Mouse (Mus musculus): ENCODE measurements at regions not wholly inside any gene's neighbourhood (a gene's known extent, or its start where the extent isn't known, plus 50 kb on each side); places are given as distances from the start of the nearest gene placed in this dataset.
A peak's percentile ranks its signal among the peaks of the same experiment; 100 is the strongest.

DNA sequence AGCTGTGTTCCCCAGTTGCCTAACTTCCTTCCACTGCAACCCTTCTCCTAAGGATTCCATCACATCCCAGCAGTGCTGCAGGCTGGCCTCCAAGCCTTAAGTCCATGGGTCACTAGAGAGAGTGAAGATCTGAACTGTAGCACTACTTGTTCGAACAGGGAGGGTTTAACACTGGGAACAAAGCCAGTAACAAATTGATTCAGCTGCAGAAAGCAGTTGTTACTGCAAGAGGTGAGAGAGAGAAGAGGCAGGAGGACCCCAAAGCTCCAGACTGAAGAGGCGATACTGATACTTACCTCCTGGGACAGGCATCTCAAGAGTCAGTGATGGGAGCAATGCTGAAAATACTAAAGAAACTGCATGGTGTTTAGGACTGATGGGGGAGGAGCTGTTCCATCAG is 600.1 kb upstream of the Cdh5 start:
- no peak for DNase-seq

DNA sequence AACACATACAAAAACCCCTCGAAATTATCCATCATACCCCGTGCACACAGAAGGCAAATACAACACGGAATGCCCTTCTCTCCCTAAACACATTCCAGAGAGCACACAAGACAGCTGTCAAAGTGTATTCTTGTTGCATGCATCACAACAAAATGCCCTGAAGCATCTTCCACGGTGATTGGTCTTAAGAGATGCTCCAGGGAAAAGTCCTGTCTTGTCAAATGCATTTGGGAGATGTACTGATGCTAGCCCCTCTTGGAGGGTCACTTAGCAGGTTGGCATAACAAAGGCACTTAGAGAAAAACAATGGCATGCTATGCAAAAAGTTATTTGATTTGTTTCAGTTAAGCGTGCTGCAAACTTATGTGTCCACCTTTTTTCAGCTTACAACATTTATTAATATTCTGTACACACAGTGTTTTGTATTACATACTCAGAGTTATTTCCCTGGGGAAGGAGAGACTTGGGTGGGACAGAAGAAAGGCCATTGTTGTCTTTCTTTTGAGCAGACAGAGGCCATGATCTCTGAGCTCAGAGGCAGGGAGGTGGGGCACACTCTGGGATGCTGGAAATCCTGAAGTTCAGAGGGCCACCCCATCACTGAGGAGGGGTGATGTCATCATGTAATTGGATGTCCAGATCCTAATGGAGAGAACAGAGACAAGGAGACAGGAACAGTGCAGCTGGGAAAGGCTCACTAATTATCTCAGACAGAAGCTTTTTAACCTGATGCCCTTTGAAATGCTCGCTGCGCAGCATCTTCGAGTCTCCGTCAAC is 598.2 kb upstream of the Cdh5 start:
- DNase-seq = no peak

- no peak for DNase-seq
Measured at GRCm38 (mm10) chr8:103506334-103506733, 595.1 kb upstream of the Cdh5 start.

DNA sequence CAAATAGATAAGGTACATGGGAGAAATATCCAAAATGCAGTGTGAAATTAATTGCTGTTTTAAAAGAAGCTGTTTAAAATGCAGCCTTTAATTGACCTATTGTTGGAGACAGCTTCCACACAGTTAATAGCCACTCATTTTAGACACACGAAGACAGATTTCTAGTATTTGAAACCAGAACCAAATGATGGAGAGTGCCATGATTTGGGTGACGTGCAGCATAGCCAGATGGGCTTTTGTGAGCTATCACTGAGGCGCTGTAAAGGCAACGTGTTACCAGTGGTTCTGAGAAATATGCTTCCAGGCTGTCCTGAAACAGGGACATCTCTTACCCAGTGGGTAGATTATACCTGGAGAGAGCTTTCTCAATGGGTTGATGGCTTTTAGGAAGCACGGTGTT is 594.4 kb upstream of the Cdh5 start:
- DNase-seq = no peak

DNA sequence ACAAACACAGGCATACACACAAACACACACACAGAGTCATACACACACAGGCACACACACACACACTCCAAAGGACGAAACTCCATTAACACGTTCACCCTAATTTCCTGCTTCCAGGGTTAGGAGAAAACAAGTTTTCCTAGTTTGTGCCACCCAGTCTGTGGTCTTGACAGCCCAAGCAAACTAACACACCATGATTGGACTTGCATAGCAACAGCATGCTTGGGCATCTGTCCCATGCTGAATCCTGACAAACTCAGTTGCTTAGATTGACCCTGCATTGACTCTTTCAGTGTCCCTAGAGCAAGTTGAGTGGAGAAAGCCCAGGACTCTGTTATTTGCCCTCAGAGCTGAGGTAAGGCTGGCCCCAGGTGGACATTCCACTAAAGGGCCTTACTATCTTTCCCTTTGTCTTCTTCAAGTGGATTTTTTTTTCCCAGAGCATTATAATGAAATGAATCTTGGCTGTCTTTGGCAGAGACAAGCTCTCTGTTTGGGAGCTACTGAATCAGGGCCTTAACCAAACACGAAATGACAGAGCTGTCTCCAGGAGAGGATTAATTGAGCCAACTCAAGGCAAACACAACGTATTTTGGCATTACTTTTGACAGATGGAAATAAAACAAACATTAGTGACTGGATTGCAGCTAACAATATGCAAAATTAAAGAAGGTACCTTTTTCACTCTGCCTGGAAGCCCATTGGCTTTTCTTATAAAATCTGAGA is 581.1 kb upstream of the Cdh5 start:
- DNase-seq = peak; percentile 4

- DNase-seq = no peak
Measured at GRCm38 (mm10) chr8:103530903-103531302, 570.5 kb upstream of the Cdh5 start.

DNA sequence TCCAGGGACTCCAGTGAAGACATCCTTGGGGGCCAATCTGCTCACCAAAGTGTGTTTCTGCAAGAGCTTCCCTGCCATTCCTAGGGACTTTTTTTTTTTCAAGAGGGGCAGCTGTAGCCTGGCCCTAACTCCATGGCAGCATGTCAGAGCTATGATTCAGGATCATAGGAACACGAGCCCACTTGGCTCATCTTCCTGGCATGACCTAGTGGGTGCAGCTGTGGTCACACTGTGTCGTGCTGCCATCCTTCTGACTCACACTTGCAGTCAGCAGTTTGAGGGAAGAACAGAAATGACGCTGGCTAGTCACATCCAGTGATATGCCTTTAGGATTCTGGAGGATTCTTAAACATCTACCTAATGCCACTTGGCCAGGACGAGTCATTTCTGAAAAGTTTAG is 566.5 kb upstream of the Cdh5 start:
- no peak for DNase-seq

DNA sequence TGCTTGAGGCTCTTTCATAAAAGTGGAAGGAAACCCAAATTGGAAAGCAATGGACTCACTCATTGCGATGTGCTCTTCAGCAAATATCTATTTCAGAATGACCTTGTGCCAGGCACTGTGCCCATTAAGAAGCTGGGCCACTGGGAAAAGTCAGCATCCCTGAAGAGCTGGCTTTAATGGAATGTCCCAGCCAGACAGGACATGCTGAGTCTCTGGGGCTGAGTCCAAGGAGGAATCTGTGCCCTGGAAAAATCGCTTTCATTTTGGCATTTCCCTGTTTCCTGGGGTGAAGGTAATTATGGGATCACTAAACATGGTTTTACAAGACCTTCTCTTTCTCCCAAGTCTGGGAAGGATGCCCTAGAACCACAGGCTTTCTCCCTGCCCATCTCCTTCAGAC is 564.6 kb upstream of the Cdh5 start:
- DNase-seq = no peak

- no peak for DNase-seq
Measured at GRCm38 (mm10) chr8:103541954-103542353, 559.5 kb upstream of the Cdh5 start.

DNA sequence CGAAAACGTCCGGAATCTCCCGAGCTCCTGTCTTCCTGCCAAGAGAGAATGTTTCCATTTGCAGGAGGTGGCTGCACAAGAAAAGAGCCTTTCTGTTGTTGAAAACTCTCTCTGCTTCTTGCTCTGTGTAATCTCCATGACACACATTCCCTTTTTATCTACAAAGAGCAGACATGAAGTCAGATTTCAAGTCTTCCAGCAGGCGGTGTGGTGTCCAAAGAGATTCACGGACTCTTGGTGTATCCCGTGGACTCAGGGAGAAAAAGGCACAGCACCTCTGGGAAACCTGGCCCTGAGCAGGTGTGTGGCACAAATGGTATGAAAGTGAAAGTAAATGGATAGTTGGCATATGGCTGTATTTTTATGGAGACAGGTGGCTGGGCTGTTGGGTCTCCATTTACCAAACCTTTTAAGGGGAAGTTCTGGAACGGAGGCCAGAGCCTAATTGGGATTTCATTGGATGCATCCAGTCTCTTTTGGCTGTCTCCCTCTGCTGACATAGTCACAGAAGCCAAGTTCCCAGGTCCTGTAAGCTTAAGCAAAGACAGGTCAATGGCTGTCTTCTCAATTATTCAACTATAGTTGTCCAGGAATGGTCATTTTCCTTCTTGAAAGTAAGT is 549.4 kb upstream of the Cdh5 start:
- no peak for DNase-seq

GRCm38 (mm10) chr8:103561606-103562005 is 539.8 kb upstream of the Cdh5 start:
- DNase-seq = no peak

- DNase-seq = no peak
Measured at GRCm38 (mm10) chr8:103570864-103571425, 530.5 kb upstream of the Cdh5 start.

DNA sequence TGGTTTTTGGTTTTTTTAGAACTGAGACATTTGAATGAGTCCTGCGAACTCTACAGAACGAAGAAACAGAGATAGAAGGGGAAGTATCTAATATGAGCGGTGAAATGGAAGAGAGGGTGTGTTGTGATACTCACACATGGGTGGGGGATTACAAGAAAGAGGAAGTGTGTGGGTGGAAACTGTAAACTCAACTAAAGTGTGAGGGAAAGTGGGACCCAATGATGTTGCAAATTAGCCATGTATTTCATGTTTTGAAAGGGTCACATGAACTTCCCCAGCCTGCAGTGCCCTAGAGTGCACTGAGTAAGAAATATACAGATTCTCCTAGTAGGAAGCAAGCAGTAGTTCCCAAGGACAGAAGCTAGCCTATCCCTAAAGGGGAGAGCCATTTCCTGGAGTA is 524.3 kb upstream of the Cdh5 start:
- DNase-seq = no peak

DNA sequence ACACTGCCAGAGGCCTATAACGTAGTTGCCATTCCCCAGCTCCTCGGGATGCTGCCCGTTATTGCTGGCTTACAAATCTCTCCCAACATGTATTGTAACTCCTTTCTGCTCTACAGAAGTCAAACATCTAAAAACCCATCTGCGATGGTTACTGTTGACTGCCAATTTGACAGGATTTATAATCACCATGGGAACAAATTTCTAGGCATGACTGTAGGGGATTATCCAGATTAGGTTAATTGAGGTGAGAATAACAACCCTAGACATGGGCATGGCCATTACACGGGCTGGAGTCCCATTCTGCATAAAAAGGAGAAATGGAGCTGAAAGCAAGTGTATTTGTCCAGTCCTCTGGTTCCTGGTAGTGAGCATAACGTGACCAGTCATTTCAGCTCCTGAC is 523.4 kb upstream of the Cdh5 start:
- DNase-seq = no peak

GRCm38 (mm10) chr8:103608291-103608690 is 493.1 kb upstream of the Cdh5 start:
- no peak for DNase-seq

- DNase-seq = peak; percentile 38
Measured at GRCm38 (mm10) chr8:103623781-103624434, 477.5 kb upstream of the Cdh5 start.

- peak; percentile 45 for DNase-seq
Measured at GRCm38 (mm10) chr8:103625166-103625890, 476.1 kb upstream of the Cdh5 start.

DNA sequence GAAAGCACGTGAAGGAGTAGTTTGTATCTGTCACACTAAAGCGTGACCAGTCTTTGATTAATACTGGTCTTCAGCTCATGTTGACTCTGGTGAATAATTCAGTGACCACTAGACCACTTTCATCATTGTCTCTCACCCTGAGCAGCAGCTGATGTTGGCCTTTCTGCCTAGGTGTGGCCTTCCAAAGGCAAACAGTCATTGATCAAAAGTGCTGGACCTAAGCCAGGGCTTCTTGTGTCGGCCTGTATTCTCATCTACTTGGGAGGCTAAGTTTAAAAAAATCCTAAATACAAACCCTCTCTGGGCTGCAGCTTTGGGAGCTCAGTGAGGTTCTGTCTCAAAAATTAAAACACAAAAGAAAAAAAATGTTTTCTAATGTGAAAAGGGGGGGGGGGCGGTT is 475.0 kb upstream of the Cdh5 start:
- peak; percentile 70 for DNase-seq

GRCm38 (mm10) chr8:103632543-103632942 is 468.9 kb upstream of the Cdh5 start:
- no peak for DNase-seq

- DNase-seq = no peak
Measured at GRCm38 (mm10) chr8:103634951-103635350, 466.5 kb upstream of the Cdh5 start.

GRCm38 (mm10) chr8:103643621-103644020 is 457.8 kb upstream of the Cdh5 start:
- DNase-seq = no peak

DNA sequence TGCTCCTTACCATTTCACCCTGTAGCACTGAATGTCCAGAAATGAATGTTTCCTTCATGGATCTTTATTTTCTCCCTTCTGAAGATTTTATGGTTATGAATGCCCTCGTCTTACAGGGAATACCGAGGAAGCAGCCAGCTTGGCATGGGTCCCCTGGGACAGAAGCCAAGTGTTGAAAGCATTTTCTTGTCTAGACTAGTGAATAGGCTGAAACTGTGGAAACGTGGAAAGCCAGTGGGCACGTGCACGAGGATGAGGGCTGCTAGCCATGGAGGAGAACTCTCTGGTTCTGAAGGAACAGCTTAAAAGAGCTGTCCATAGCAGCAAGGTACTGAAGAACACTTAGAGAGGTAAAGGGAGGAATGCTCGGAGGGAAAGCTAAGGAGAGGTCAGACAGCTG is 457.3 kb upstream of the Cdh5 start:
- DNase-seq = peak; percentile 66
